Mouse (Mus musculus) kidney, postnatal 10 days (tissue): ENCODE data around the gene Sbpl.

ENCODE experiments used
- DNase-seq: peaks from one replicate; pipeline ENCODE4 v3.0.0; 2021; ENCODE audit warnings: mixed read lengths

The Sbpl gene

GRCm38 (mm10) chr17:23955174-23955573 lies at the start of gene Sbpl:
Gene Sbpl, minus strand, starts transcription at chr17:23955274.
- DNase-seq: no peak

GRCm38 (mm10) chr17:24004071-24004665 lies 49.1 kb upstream of the Sbpl start:
- no peak for DNase-seq

- no peak for DNase-seq
These were observed 45.3 kb upstream of the Sbpl start for GRCm38 (mm10) chr17:24000404-24000803.

GRCm38 (mm10) chr17:23998383-23998782 lies 43.3 kb upstream of the Sbpl start:
- no peak for DNase-seq

- no peak for DNase-seq
These were observed 42.8 kb upstream of the Sbpl start, which contains the start of gene Prss22 for GRCm38 (mm10) chr17:23997901-23998300. Gene Prss22, minus strand, starts transcription at chr17:23998100.

- no peak for DNase-seq
These were observed 40.3 kb upstream of the Sbpl start for GRCm38 (mm10) chr17:23995421-23995820.

- no peak for DNase-seq
These were observed 39.6 kb upstream of the Sbpl start for GRCm38 (mm10) chr17:23994667-23995066.

GRCm38 (mm10) chr17:23993559-23994428 lies 38.7 kb upstream of the Sbpl start:
- DNase-seq: peak; percentile 97

- peak; percentile 77 for DNase-seq
These were observed 37.9 kb upstream of the Sbpl start for GRCm38 (mm10) chr17:23992789-23993553.

GRCm38 (mm10) chr17:23989802-23990201 lies 34.7 kb upstream of the Sbpl start:
- no peak for DNase-seq

GRCm38 (mm10) chr17:23984989-23985388 lies 29.9 kb upstream of the Sbpl start:
- no peak for DNase-seq

GRCm38 (mm10) chr17:23982912-23983311 lies 27.8 kb upstream of the Sbpl start:
- DNase-seq: no peak

- no peak for DNase-seq
These were observed 25.3 kb upstream of the Sbpl start, which contains the start of gene Prss30 for GRCm38 (mm10) chr17:23980297-23980909. Gene Prss30, minus strand, starts transcription at chr17:23980566.

GRCm38 (mm10) chr17:23979471-23979870 lies 24.4 kb upstream of the Sbpl start:
- DNase-seq: no peak

- peak; percentile 45 for DNase-seq
These were observed 21.6 kb upstream of the Sbpl start for GRCm38 (mm10) chr17:23976665-23977064.

- DNase-seq: no peak
These were observed 16.2 kb upstream of the Sbpl start for GRCm38 (mm10) chr17:23971315-23971714.

GRCm38 (mm10) chr17:23969231-23969630 lies 14.2 kb upstream of the Sbpl start:
- peak; percentile 90 for DNase-seq

- DNase-seq: peak; percentile 48
These were observed 13.7 kb upstream of the Sbpl start for GRCm38 (mm10) chr17:23968780-23969179.

GRCm38 (mm10) chr17:23966658-23967401 lies 11.8 kb upstream of the Sbpl start:
- DNase-seq: peak; percentile 29

GRCm38 (mm10) chr17:23965805-23966425 lies 10.8 kb upstream of the Sbpl start:
- no peak for DNase-seq

GRCm38 (mm10) chr17:23961573-23962122 lies 6.6 kb upstream of the Sbpl start:
- DNase-seq: no peak
